In the genomic region with DNA sequence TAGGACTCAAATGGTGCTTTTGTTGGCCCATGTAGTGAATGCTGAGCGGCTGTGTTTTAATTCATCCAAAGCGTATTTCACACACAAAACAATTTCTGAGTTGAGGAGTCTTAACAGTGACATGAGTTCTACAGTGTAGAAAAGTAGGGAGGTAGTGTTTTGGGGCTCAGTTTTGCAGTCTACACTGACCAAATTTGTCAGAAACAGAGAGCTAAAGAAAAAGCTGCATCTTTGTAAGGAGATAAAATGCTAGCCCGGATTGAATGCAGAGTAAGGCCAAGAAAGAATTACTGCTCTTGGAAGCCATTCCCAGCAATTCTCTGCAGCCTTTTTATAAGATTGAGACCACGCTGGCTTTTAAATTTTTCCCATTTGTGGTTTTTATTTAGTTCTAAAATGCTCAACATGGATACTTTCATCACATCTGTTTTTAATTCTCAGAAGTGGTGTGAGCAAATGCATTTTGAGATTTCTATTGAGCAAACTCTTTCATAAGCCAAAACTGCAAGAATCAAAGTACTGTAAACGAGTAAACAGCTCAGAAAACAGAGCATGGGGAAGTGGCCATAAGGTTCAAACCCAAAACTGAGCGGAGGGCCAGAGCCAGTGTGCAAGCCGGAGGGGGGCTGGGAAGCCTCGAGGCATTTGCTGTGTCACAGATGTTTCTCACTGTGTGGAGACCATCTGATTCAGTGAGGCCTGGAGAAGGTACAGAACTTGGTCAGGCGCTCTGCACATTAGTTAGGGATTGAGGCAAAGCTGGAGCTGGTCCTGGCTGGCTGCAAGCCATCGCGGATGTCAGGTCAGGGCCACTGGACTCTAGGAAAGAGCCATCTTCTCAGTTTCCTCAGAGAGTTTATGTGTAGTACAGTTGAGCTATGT, we compare ENCODE assay signal across 9 mouse cellular contexts. TPM values are rescaled to one million over a fixed set of nuclear protein-coding genes. Genes with fewer than 3 reads are reported as not detected.
DNase-seq lines count a peak whose midpoint lies in the region; ATAC-seq and TF ChIP-seq lines count a peak whose summit lies in the region.
"Had no signal": no experiment of that assay in that cellular context is flagged by ENCODE, and none has a peak within 500 bp of the region (broad histone marks: within the 10 kb centered on the region; RNA-seq: fewer than 3 reads in every experiment).

No protein-coding gene starts in this region.

- no peak for ATAC-seq in kidney, postnatal 0 days (replicated peaks; ENCODE audit: low FRiP score, low read depth)
- ATAC-seq in stomach, embryonic 16.5 days (ENCODE audit: insufficient read depth, low FRiP score): peak; percentile 54; the same call in 1 of the 2 replicates

- peak overlapping the region; percentile 67 for H3K27ac ChIP-seq in gastrocnemius, adult 2 months
- H3K27ac ChIP-seq in kidney, postnatal 0 days: peak overlapping the region; percentile 44; the same call in 1 of the 2 replicates
- peak overlapping the region; percentile 60 for H3K27ac ChIP-seq in stomach, embryonic 16.5 days (ENCODE audit: low read length)

- H3K4me3 ChIP-seq in gastrocnemius, adult 2 months: no peak overlapping the region
- H3K4me3 ChIP-seq in kidney, postnatal 0 days (replicated peaks; ENCODE audit: low read depth, low read length): no peak overlapping the region
- no peak overlapping the region for H3K4me3 ChIP-seq in stomach, embryonic 16.5 days (replicated peaks; ENCODE audit: low read length)

- intact Hi-C loops in gastrocnemius, adult 2 months (cut with DNase I): no loop called here

- H3K27me3 ChIP-seq in kidney, postnatal 0 days (ENCODE audit: insufficient read depth, low read length): no peaks in the 10 kb centered on the region
- H3K27me3 ChIP-seq in stomach, embryonic 16.5 days (ENCODE audit: control insufficient read depth, insufficient read depth, low read length): no peaks in the 10 kb centered on the region

- no peak overlapping the region for H3K9ac ChIP-seq in kidney, postnatal 0 days (ENCODE audit: low read depth, low read length)
- no peak overlapping the region for H3K9ac ChIP-seq in stomach, embryonic 16.5 days (ENCODE audit: low read length)

- WGBS in kidney, postnatal 0 days: 66% methylated on average over 11 of the region's 11 CpGs
- 68% methylated on average over 11 of the region's 11 CpGs for WGBS in stomach, embryonic 16.5 days

- H3K4me2 ChIP-seq in kidney, postnatal 0 days (ENCODE audit: low read length): no peak overlapping the region
- H3K4me2 ChIP-seq in stomach, embryonic 16.5 days (ENCODE audit: low read depth, low read length): no peak overlapping the region

- H3K4me1 ChIP-seq in kidney, postnatal 0 days (replicated peaks; ENCODE audit: insufficient read depth, low read length): no peaks in the 10 kb centered on the region
- peaks cover 10% of the 10 kb centered on the region; the same call in 1 of the 2 replicates for H3K4me1 ChIP-seq in stomach, embryonic 16.5 days (ENCODE audit: control insufficient read depth, insufficient read depth, low read length)

- TF ChIP-seq CTCF in gastrocnemius, adult 2 months (IDR thresholded peaks at IDR 0.05): no peak
- no peak for TF ChIP-seq CTCF in kidney, postnatal 0 days (IDR thresholded peaks at IDR 0.05; ENCODE audit: low read depth)

- no peaks in the 10 kb centered on the region for H3K36me3 ChIP-seq in kidney, postnatal 0 days (ENCODE audit: insufficient read depth, low read length)
- no peaks in the 10 kb centered on the region for H3K36me3 ChIP-seq in stomach, embryonic 16.5 days (ENCODE audit: control insufficient read depth, insufficient read depth, low read length)

- peak; percentile 52 for DNase-seq in ovary, adult 18-20 months (ENCODE audit: low spot score)
- DNase-seq in ovary, postnatal 10 days (ENCODE audit: low spot score): no peak
- DNase-seq in gastrocnemius, adult 2 months: peak; percentile 84
- DNase-seq in kidney, postnatal 0 days (ENCODE audit: low spot score): peak; percentile 25
- DNase-seq in cerebellum, postnatal 25 days: no peak
- DNase-seq in yolk sac, embryonic 10.5 days (ENCODE audit: low spot score): no peak
- no peak for DNase-seq in retina, embryonic 14.5 days (ENCODE audit: low spot score)
- DNase-seq: cerebellum, postnatal 36 days had no signal

- no peaks in the 10 kb centered on the region for H3K9me3 ChIP-seq in kidney, postnatal 0 days (replicated peaks; ENCODE audit: low read length)
- no peaks in the 10 kb centered on the region for H3K9me3 ChIP-seq in stomach, embryonic 16.5 days (replicated peaks; ENCODE audit: control insufficient read depth, low read length)

RNA-seq across cellular contexts. Expression of gene Spata5, which starts 17.7 kb away (rescaled TPM):
- 10 to 100 TPM; 10.3 to 10.8 TPM for total RNA-seq in gastrocnemius, adult 2 months (2021)
- polyA plus RNA-seq in kidney, postnatal 0 days (2015; fragmentation: Nextera tagmentation; extraction: Ambion mirVana): 39.5 and 44.8 TPM in 2 replicates
- polyA plus RNA-seq in stomach, embryonic 16.5 days (2015; fragmentation: Nextera tagmentation; extraction: Ambion mirVana): 28.0 and 33.2 TPM in 2 replicates

RNA-seq across cellular contexts. Expression of gene Nudt6, which starts 18.0 kb away (rescaled TPM):
- 10 to 100 TPM; 28.1 to 28.2 TPM for total RNA-seq in gastrocnemius, adult 2 months (2021)
- 13.3 and 18.2 TPM in 2 replicates for polyA plus RNA-seq in kidney, postnatal 0 days (2015; fragmentation: Nextera tagmentation; extraction: Ambion mirVana)
- 6.0 and 8.5 TPM in 2 replicates for polyA plus RNA-seq in stomach, embryonic 16.5 days (2015; fragmentation: Nextera tagmentation; extraction: Ambion mirVana)

RNA-seq across cellular contexts. Expression of gene Fgf2, which starts 53.8 kb away (rescaled TPM):
- 10 to 100 TPM in 1 of 2 experiments, 1 to 10 TPM in 1; 5.4 to 12.1 TPM for total RNA-seq in gastrocnemius, adult 2 months (2021)
- 1.3 and 1.6 TPM in 2 replicates for polyA plus RNA-seq in kidney, postnatal 0 days (2015; fragmentation: Nextera tagmentation; extraction: Ambion mirVana)
- polyA plus RNA-seq in stomach, embryonic 16.5 days (2015; fragmentation: Nextera tagmentation; extraction: Ambion mirVana): 2.0 and 2.3 TPM in 2 replicates

Comparison
In these comparisons a context has a peak if more than half of its experiments do, and no peak if none do; other contexts are left out.
1. DNase-seq: peak in ovary, adult 18-20 months (single experiment), gastrocnemius, adult 2 months (single experiment) and kidney, postnatal 0 days (single experiment); none in ovary, postnatal 10 days (single experiment), cerebellum, postnatal 25 days (0 of 2), yolk sac, embryonic 10.5 days (single experiment) and retina, embryonic 14.5 days (single experiment).
2. Peak in every context shown above with its lines, with median percentiles within 50 percentile points of each other: H3K27ac ChIP-seq.